Mouse (Mus musculus) right cerebral cortex, adult 18-20 months (tissue): ENCODE measurements at regions not wholly inside any gene's neighbourhood (a gene's known extent, or its start where the extent isn't known, plus 50 kb on each side); places are given as distances from the start of the nearest gene placed in this dataset.
"Not testable (repeated sequence)": the region's sequence is repeated elsewhere in the genome, so short reads cannot be mapped to it uniquely, and the experiment has no call there.

Experiments
- DNase-seq: peaks from one replicate; pipeline ENCODE4 v3.0.0; 2022; ENCODE audit warnings: mixed read lengths

- no peak for DNase-seq
Measured at GRCm38 (mm10) chr8:46355066-46355465, 60.6 kb upstream of the Helt start.

GRCm38 (mm10) chr8:46357961-46358360 is 63.5 kb upstream of the Helt start:
- DNase-seq: not testable (repeated sequence)

- no peak for DNase-seq
Measured at GRCm38 (mm10) chr8:46362871-46363306, 68.4 kb upstream of the Helt start.

GRCm38 (mm10) chr8:46365711-46366110 is 71.2 kb upstream of the Helt start:
- no peak for DNase-seq

- DNase-seq: no peak
Measured at GRCm38 (mm10) chr8:46367125-46367524, 72.7 kb upstream of the Helt start.

GRCm38 (mm10) chr8:46374092-46374491 is 79.6 kb upstream of the Helt start:
- no peak for DNase-seq

- no peak for DNase-seq
Measured at GRCm38 (mm10) chr8:46375986-46376385, 81.5 kb upstream of the Helt start.

- no peak for DNase-seq
Measured at GRCm38 (mm10) chr8:46384926-46385325, 85.9 kb upstream of the Acsl1 start.

- no peak for DNase-seq
Measured at GRCm38 (mm10) chr8:46385806-46386205, 85.0 kb upstream of the Acsl1 start.

- DNase-seq: no peak
Measured at GRCm38 (mm10) chr8:46386553-46386952, 84.3 kb upstream of the Acsl1 start.

- DNase-seq: no peak
Measured at GRCm38 (mm10) chr8:46387037-46387436, 83.8 kb upstream of the Acsl1 start.

GRCm38 (mm10) chr8:46388421-46388820 is 82.4 kb upstream of the Acsl1 start:
- DNase-seq: no peak

GRCm38 (mm10) chr8:46390431-46390830 is 80.4 kb upstream of the Acsl1 start:
- peak; percentile 30 for DNase-seq

- DNase-seq: no peak
Measured at GRCm38 (mm10) chr8:46391678-46392077, 79.2 kb upstream of the Acsl1 start.

- no peak for DNase-seq
Measured at GRCm38 (mm10) chr8:46393296-46393695, 77.5 kb upstream of the Acsl1 start.

GRCm38 (mm10) chr8:46394750-46395149 is 76.1 kb upstream of the Acsl1 start:
- peak; percentile 8 for DNase-seq

GRCm38 (mm10) chr8:46395348-46395747 is 75.5 kb upstream of the Acsl1 start:
- no peak for DNase-seq

- DNase-seq: no peak
Measured at GRCm38 (mm10) chr8:46397081-46397480, 73.8 kb upstream of the Acsl1 start.

- DNase-seq: no peak
Measured at GRCm38 (mm10) chr8:46397777-46398176, 73.1 kb upstream of the Acsl1 start.

- DNase-seq: no peak
Measured at GRCm38 (mm10) chr8:46400595-46400994, 70.2 kb upstream of the Acsl1 start.

GRCm38 (mm10) chr8:46403877-46404560 is 66.8 kb upstream of the Acsl1 start:
- no peak for DNase-seq

- DNase-seq: no peak
Measured at GRCm38 (mm10) chr8:46408886-46409285, 62.0 kb upstream of the Acsl1 start.

- DNase-seq: no peak
Measured at GRCm38 (mm10) chr8:46409296-46409695, 61.5 kb upstream of the Acsl1 start.

- no peak for DNase-seq
Measured at GRCm38 (mm10) chr8:46411877-46412625, 58.8 kb upstream of the Acsl1 start.
